Mouse (Mus musculus) midbrain, embryonic 12.5 days (tissue): ENCODE measurements at regions not wholly inside any gene's neighbourhood (a gene's known extent, or its start where the extent isn't known, plus 50 kb on each side); places are given as distances from the start of the nearest gene placed in this dataset.

Source experiments
- ATAC-seq: fragments of 200-750 bp; cut with Nextera tagmentation; 2 replicates; pipeline ENCODE4 v1.8.0; 2017; ENCODE audit warnings: low read depth, moderate TSS enrichment, moderate library complexity; ENCODE audit not compliant: low FRiP score
- H3K27ac ChIP-seq: fragments of 300-500 bp; sonication (generic); replicated peaks from 2 replicates; pipeline ENCODE4 v1.5.1; 2016; ENCODE audit warnings: mild to moderate bottlenecking
- H3K27me3 ChIP-seq: fragments of 300-500 bp; sonication (generic); 2 replicates; pipeline ENCODE4 v1.6.1; 2016; ENCODE audit warnings: mild to moderate bottlenecking
- H3K36me3 ChIP-seq: fragments of 300-500 bp; sonication (generic); 2 replicates; pipeline ENCODE4 v1.6.1; 2016
- H3K4me1 ChIP-seq: fragments of 300-500 bp; sonication (generic); 2 replicates; pipeline ENCODE4 v1.6.1; 2016
- H3K4me2 ChIP-seq: fragments of 300-500 bp; sonication (generic); replicated peaks from 2 replicates; pipeline ENCODE4 v1.6.1; 2016; ENCODE audit warnings: mild to moderate bottlenecking, moderate library complexity
- H3K4me3 ChIP-seq: fragments of 300-500 bp; sonication (generic); 2 replicates; pipeline ENCODE4 v1.5.1; 2016; ENCODE audit warnings: mild to moderate bottlenecking
- H3K9ac ChIP-seq: fragments of 300-500 bp; sonication (generic); replicated peaks from 2 replicates; pipeline ENCODE4 v1.6.1; 2016; ENCODE audit warnings: mild to moderate bottlenecking, moderate library complexity
- H3K9me3 ChIP-seq: fragments of 300-500 bp; sonication (generic); 2 replicates; pipeline ENCODE4 v1.6.1; 2016; ENCODE audit warnings: mild to moderate bottlenecking
- WGBS: fragments of 180-500 bp; shearing (Covaris S2); methylation state at CpG from one replicate; pipeline ENCODE4 v1.1.7; 2016; 5-methylcytosine and 5-hydroxymethylcytosine counted together

GRCm38 (mm10) chr14:91889141-91889631 is 2001.3 kb downstream of the Pcdh9 start:
- H3K9ac ChIP-seq, result no peak overlapping the region
- no peak overlapping the region for H3K4me2 ChIP-seq
- no peaks in the 10 kb centered on the region for H3K4me1 ChIP-seq
- no peaks in the 10 kb centered on the region for H3K9me3 ChIP-seq
- no peaks in the 10 kb centered on the region for H3K36me3 ChIP-seq
- H3K27ac ChIP-seq, result no peak overlapping the region
- no peak overlapping the region for H3K4me3 ChIP-seq
- 0 out of 2 replicates have a peak, but pooled peaks have one; percentile 30 for ATAC-seq
- WGBS, result 68% methylated on average over 9 of the region's 9 CpGs
- H3K27me3 ChIP-seq, result no peaks in the 10 kb centered on the region

- peak; percentile 93 for ATAC-seq
- Histone ChIP-seq H3K27ac (0 out of 2 replicates have a peak overlapping the region, but pooled peaks have one; percentile 17), H3K9me3 (no peaks in the 10 kb centered on the region), H3K36me3 (no peaks in the 10 kb centered on the region), H3K4me1 (peaks cover 10% of the 10 kb centered on the region; the same call in 1 of the 2 replicates), H3K4me2 (peak overlapping the region; percentile 24; the same call in 1 of the 2 replicates), H3K9ac (no peak overlapping the region), H3K27me3 (no peaks in the 10 kb centered on the region), H3K4me3 (no peak overlapping the region)
- 25% methylated on average over 5 of the region's 5 CpGs for WGBS
Observed at GRCm38 (mm10) chr14:91865935-91866664, 2024.4 kb downstream of the Pcdh9 start.

- no peak overlapping the region for H3K4me3 ChIP-seq
- no peak for ATAC-seq
- no peaks in the 10 kb centered on the region for H3K27me3 ChIP-seq
- H3K27ac ChIP-seq, result no peak overlapping the region
- 89% methylated on average over 8 of the region's 8 CpGs for WGBS
- H3K9ac ChIP-seq, result no peak overlapping the region
- H3K9me3 ChIP-seq, result no peaks in the 10 kb centered on the region
- H3K36me3 ChIP-seq, result no peaks in the 10 kb centered on the region
- H3K4me1 ChIP-seq, result no peaks in the 10 kb centered on the region
- H3K4me2 ChIP-seq, result no peak overlapping the region
Observed at GRCm38 (mm10) chr14:91852258-91852657, 2038.2 kb downstream of the Pcdh9 start.
